Mouse (Mus musculus): Measurements from ENCODE around the gene Tut1. TPM values are rescaled to one million over a fixed set of nuclear protein-coding genes. Genes with fewer than 3 reads are reported as not detected.
A peak's percentile ranks its signal among the peaks of the same experiment; 100 is the strongest.

The Tut1 gene
- polyA plus RNA-seq, 1 experiment, result 24.9 TPM

- Histone ChIP-seq H3K4me3 (peak overlapping the region; percentile 94), H3ac (ENCODE audit: control insufficient read depth, insufficient read length) (no peak overlapping the region), H3K79me2 (ENCODE audit: control insufficient read depth, insufficient read depth) (peaks cover 28% of the 10 kb centered on the region), H3K4me2 (ENCODE audit: low read depth) (peak overlapping the region; percentile 80), H3K27me3 (ENCODE audit: control insufficient read depth, insufficient read depth, insufficient read length) (no peaks in the 10 kb centered on the region), H3K36me3 (ENCODE audit: control insufficient read depth, insufficient read depth) (peaks cover 43% of the 10 kb centered on the region)
- TF ChIP-seq E2F4 (IDR thresholded peaks at IDR 0.05; ENCODE audit: insufficient read depth), result no peak
- no peak for TF ChIP-seq REST (IDR thresholded peaks at IDR 0.05; ENCODE audit: insufficient read depth, insufficient read length)
- TF ChIP-seq USF1 (IDR thresholded peaks at IDR 0.05; ENCODE audit: low read depth), result no peak
- TF ChIP-seq POLR2A (IDR thresholded peaks at IDR 0.05; ENCODE audit: insufficient read length, low read depth), result no peak
- TF ChIP-seq SRF (IDR thresholded peaks at IDR 0.05; ENCODE audit: control insufficient read depth, insufficient read length, low read depth), result no peak
- TF ChIP-seq CEBPB (IDR thresholded peaks at IDR 0.05; ENCODE audit: insufficient read depth, poor library complexity, severe bottlenecking), result no peak
- TF ChIP-seq MAX (IDR thresholded peaks at IDR 0.05; ENCODE audit: low read depth), result no peak
- no peak for TF ChIP-seq MYOG (IDR thresholded peaks at IDR 0.05; ENCODE audit: control insufficient read depth in 1 of 3, insufficient read depth in 1 of 3, insufficient read length in 2 of 3, low read depth in 2 of 3)
- no peak for TF ChIP-seq MYOD1 (IDR thresholded peaks at IDR 0.05; ENCODE audit: control insufficient read depth in 1 of 3, insufficient read length in 2 of 3, low read depth in 2 of 3)
These were observed 8.9 kb upstream of the Tut1 start for GRCm38 (mm10) chr19:8944750-8945149.

GRCm38 (mm10) chr19:8945251-8945650, 8.4 kb upstream of the Tut1 start:
- no peak overlapping the region for H3ac ChIP-seq (ENCODE audit: control insufficient read depth, insufficient read length)
- peak overlapping the region; percentile 94 for H3K4me3 ChIP-seq
- H3K27me3 ChIP-seq (ENCODE audit: control insufficient read depth, insufficient read depth, insufficient read length), result no peaks in the 10 kb centered on the region
- peaks cover 28% of the 10 kb centered on the region for H3K79me2 ChIP-seq (ENCODE audit: control insufficient read depth, insufficient read depth)
- H3K4me2 ChIP-seq (ENCODE audit: low read depth), result peak overlapping the region; percentile 80
- peaks cover 44% of the 10 kb centered on the region for H3K36me3 ChIP-seq (ENCODE audit: control insufficient read depth, insufficient read depth)
- TF ChIP-seq E2F4 (IDR thresholded peaks at IDR 0.05; ENCODE audit: insufficient read depth) (no peak), TCF12 (IDR thresholded peaks at IDR 0.05; ENCODE audit: insufficient read depth, poor library complexity, severe bottlenecking) (no peak), MYOD1 (IDR thresholded peaks at IDR 0.05; ENCODE audit: control insufficient read depth in 1 of 3, insufficient read length in 2 of 3, low read depth in 2 of 3) (no peak), CEBPB (IDR thresholded peaks at IDR 0.05; ENCODE audit: insufficient read depth, poor library complexity, severe bottlenecking) (no peak), SRF (IDR thresholded peaks at IDR 0.05; ENCODE audit: control insufficient read depth, insufficient read length, low read depth) (no peak), MAX (IDR thresholded peaks at IDR 0.05; ENCODE audit: low read depth) (no peak), USF1 (IDR thresholded peaks at IDR 0.05; ENCODE audit: low read depth) (no peak), POLR2A (IDR thresholded peaks at IDR 0.05; ENCODE audit: insufficient read length, low read depth) (no peak), REST (IDR thresholded peaks at IDR 0.05; ENCODE audit: insufficient read depth, insufficient read length) (no peak), POLR2AphosphoS2 (IDR thresholded peaks at IDR 0.05; ENCODE audit: insufficient read length, low read depth) (no peak), TCF3 (IDR thresholded peaks at IDR 0.05; ENCODE audit: insufficient read length, low read depth) (no peak), MYOG (IDR thresholded peaks at IDR 0.05; ENCODE audit: control insufficient read depth in 1 of 3, insufficient read depth in 1 of 3, insufficient read length in 2 of 3, low read depth in 2 of 3) (no peak)

GRCm38 (mm10) chr19:8946929-8947328, 6.7 kb upstream of the Tut1 start:
- Histone ChIP-seq H3K4me3 (no peak overlapping the region), H3K79me2 (ENCODE audit: control insufficient read depth, insufficient read depth) (peaks cover 28% of the 10 kb centered on the region), H3K36me3 (ENCODE audit: control insufficient read depth, insufficient read depth) (peaks cover 54% of the 10 kb centered on the region), H3K27me3 (ENCODE audit: control insufficient read depth, insufficient read depth, insufficient read length) (no peaks in the 10 kb centered on the region), H3ac (ENCODE audit: control insufficient read depth, insufficient read length) (no peak overlapping the region), H3K4me2 (ENCODE audit: low read depth) (no peak overlapping the region)
- TF ChIP-seq E2F4 (IDR thresholded peaks at IDR 0.05; ENCODE audit: insufficient read depth) (no peak), CEBPB (IDR thresholded peaks at IDR 0.05; ENCODE audit: insufficient read depth, poor library complexity, severe bottlenecking) (no peak), SRF (IDR thresholded peaks at IDR 0.05; ENCODE audit: control insufficient read depth, insufficient read length, low read depth) (no peak)

- Histone ChIP-seq H3K4me2 (ENCODE audit: low read depth) (no peak overlapping the region), H3ac (ENCODE audit: control insufficient read depth, insufficient read length) (no peak overlapping the region), H3K36me3 (ENCODE audit: control insufficient read depth, insufficient read depth) (peaks cover 51% of the 10 kb centered on the region), H3K4me3 (no peak overlapping the region), H3K79me2 (ENCODE audit: control insufficient read depth, insufficient read depth) (peaks cover 16% of the 10 kb centered on the region), H3K27me3 (ENCODE audit: control insufficient read depth, insufficient read depth, insufficient read length) (no peaks in the 10 kb centered on the region)
- TF ChIP-seq USF1 (IDR thresholded peaks at IDR 0.05; ENCODE audit: low read depth), result no peak
- no peak for TF ChIP-seq POLR2A (IDR thresholded peaks at IDR 0.05; ENCODE audit: insufficient read length, low read depth)
- TF ChIP-seq MYOG (IDR thresholded peaks at IDR 0.05; ENCODE audit: control insufficient read depth in 1 of 3, insufficient read depth in 1 of 3, insufficient read length in 2 of 3, low read depth in 2 of 3), result no peak
- no peak for TF ChIP-seq REST (IDR thresholded peaks at IDR 0.05; ENCODE audit: insufficient read depth, insufficient read length)
- no peak for TF ChIP-seq CEBPB (IDR thresholded peaks at IDR 0.05; ENCODE audit: insufficient read depth, poor library complexity, severe bottlenecking)
- TF ChIP-seq MAX (IDR thresholded peaks at IDR 0.05; ENCODE audit: low read depth), result no peak
- TF ChIP-seq SRF (IDR thresholded peaks at IDR 0.05; ENCODE audit: control insufficient read depth, insufficient read length, low read depth), result no peak
- TF ChIP-seq POLR2AphosphoS2 (IDR thresholded peaks at IDR 0.05; ENCODE audit: insufficient read length, low read depth), result no peak
- no peak for TF ChIP-seq TCF12 (IDR thresholded peaks at IDR 0.05; ENCODE audit: insufficient read depth, poor library complexity, severe bottlenecking)
- no peak for TF ChIP-seq E2F4 (IDR thresholded peaks at IDR 0.05; ENCODE audit: insufficient read depth)
- no peak for TF ChIP-seq MYOD1 (IDR thresholded peaks at IDR 0.05; ENCODE audit: control insufficient read depth in 1 of 3, insufficient read length in 2 of 3, low read depth in 2 of 3)
- no peak for TF ChIP-seq TCF3 (IDR thresholded peaks at IDR 0.05; ENCODE audit: insufficient read length, low read depth)
These were observed 3.5 kb upstream of the Tut1 start for GRCm38 (mm10) chr19:8950190-8950589.

GRCm38 (mm10) chr19:8952241-8952640, 1.4 kb upstream of the Tut1 start:
- H3K27me3 ChIP-seq (ENCODE audit: control insufficient read depth, insufficient read depth, insufficient read length), result no peaks in the 10 kb centered on the region
- TF ChIP-seq REST (IDR thresholded peaks at IDR 0.05; ENCODE audit: insufficient read depth, insufficient read length), result no peak
- TF ChIP-seq USF1 (IDR thresholded peaks at IDR 0.05; ENCODE audit: low read depth), result no peak
- TF ChIP-seq CEBPB (IDR thresholded peaks at IDR 0.05; ENCODE audit: insufficient read depth, poor library complexity, severe bottlenecking), result no peak
- no peak for TF ChIP-seq TCF12 (IDR thresholded peaks at IDR 0.05; ENCODE audit: insufficient read depth, poor library complexity, severe bottlenecking)
- TF ChIP-seq TCF3 (IDR thresholded peaks at IDR 0.05; ENCODE audit: insufficient read length, low read depth), result no peak
- TF ChIP-seq POLR2AphosphoS2 (IDR thresholded peaks at IDR 0.05; ENCODE audit: insufficient read length, low read depth), result no peak
- no peak for TF ChIP-seq POLR2A (IDR thresholded peaks at IDR 0.05; ENCODE audit: insufficient read length, low read depth)
- no peak for TF ChIP-seq MYOG (IDR thresholded peaks at IDR 0.05; ENCODE audit: control insufficient read depth in 1 of 3, insufficient read depth in 1 of 3, insufficient read length in 2 of 3, low read depth in 2 of 3)
- TF ChIP-seq E2F4 (IDR thresholded peaks at IDR 0.05; ENCODE audit: insufficient read depth), result no peak
- TF ChIP-seq SRF (IDR thresholded peaks at IDR 0.05; ENCODE audit: control insufficient read depth, insufficient read length, low read depth), result no peak
- TF ChIP-seq MYOD1 (IDR thresholded peaks at IDR 0.05; ENCODE audit: control insufficient read depth in 1 of 3, insufficient read length in 2 of 3, low read depth in 2 of 3), result no peak
- no peak for TF ChIP-seq MAX (IDR thresholded peaks at IDR 0.05; ENCODE audit: low read depth)
- H3K36me3 ChIP-seq (ENCODE audit: control insufficient read depth, insufficient read depth), result peaks cover 46% of the 10 kb centered on the region
- peaks cover 32% of the 10 kb centered on the region for H3K79me2 ChIP-seq (ENCODE audit: control insufficient read depth, insufficient read depth)
- H3K4me3 ChIP-seq, result no peak overlapping the region
- no peak overlapping the region for H3K4me2 ChIP-seq (ENCODE audit: low read depth)
- H3ac ChIP-seq (ENCODE audit: control insufficient read depth, insufficient read length), result no peak overlapping the region
